Mouse (Mus musculus): Measurements from ENCODE around the gene Stoml2.

The Stoml2 gene

GRCm38 (mm10) chr4:43037860-43038566, 6.5 kb upstream of the Stoml2 start:
- DNase-seq: no peak

DNA sequence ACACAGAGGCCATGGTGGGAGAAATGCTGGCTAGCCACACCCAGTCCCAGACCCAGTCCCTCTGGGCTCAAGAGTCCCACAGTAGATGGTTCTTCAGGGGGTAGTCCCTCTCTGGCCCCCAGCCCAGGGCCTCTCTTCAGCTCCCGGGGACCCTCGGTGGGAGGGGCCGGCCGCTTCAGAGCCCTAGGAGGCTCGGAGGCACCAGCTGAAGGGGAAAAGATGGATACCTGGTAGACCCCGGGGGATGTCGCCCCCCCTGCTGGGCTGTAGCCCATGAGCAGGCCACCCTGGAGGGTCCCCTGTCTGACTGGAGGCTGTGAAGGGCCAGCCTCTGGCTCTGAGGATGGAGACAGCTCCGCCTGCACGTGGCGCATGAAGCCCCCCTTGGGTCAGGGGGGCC, 4.8 kb upstream of the Stoml2 start:
- DNase-seq: no peak

GRCm38 (mm10) chr4:43035851-43036250, 4.3 kb upstream of the Stoml2 start:
- DNase-seq: no peak

DNA sequence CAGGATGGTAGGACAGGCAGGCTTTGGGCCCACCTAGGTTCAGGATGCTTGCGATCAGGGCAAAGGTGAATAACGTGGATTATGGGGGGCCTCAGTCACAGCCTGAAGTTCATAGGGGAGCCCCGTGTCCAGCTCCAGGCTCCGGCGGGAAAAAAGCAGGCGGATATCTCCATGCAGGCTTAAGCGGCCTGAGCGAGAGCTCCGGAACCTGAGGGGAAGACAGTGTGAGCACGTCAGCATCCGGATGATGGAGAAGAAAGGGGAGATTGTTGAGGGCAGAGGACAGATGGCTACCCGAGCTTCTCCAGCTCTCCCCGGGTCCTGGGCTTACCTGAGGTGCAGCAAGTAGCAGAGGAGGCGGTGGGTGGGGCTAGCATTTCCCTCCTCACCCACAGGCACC, 2.0 kb upstream of the Stoml2 start:
- DNase-seq: no peak

DNA sequence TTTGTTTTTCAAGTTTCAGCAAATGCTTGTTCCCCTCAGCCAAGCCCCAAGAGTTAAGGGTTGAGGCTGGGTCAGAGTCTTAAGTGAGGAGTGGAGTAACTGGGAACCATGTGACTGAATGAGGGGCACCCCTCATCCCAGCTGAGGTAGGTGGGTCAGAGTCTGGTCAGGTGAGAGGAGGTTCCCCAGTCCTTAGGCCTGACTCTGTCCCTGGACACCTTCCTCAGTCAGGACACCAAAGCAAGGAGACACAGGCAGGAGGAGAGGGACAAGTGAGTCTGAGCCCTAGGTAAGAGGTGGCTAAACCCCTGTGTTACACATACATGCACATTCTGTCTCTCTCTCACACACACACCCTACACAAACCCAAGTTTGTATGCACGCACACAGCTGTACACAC, 991 bp upstream of the Stoml2 start:
- no peak for DNase-seq

DNA sequence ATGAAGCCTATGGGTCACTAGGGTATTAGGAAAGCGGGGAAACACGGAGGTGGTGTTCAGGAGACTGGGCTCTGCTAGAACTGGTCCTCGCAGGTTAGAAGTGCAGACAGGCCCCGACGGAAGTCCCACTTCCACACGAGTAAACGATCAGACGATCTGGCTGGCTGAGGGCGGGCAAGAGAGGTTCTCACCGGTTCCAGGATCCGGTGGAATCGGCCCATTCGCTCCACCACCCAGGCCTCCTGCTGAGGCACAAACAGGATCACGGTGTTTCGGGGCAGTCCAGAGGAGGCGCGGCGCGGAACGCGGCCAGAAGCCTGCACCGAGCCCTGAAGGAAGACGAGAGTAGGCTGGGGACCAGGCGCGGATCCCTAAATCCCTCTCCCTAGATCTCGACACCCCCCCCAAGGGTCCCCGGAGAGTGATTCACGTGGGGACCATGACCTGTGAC, 705 bp downstream of the Stoml2 start:
- no peak for DNase-seq

DNA sequence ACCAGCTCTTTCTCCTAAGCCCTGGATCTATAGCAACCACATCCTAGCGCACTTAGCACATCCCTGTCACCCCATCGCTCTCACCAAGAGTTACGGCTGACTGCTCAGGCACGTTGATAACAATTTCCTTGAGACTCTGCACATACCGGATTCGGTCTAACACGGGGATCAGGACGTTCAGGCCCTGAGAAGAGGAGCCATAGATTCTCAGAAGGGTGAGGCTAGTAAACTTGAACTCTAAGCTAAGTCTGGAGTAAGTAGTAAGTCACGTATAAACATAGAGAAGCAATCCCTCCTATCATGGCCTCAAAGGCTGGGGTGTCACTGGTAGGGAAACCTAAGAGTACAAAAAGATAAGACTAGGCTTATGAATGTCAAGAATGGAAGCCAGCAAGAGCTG, 1.2 kb downstream of the Stoml2 start:
- no peak for DNase-seq

DNA sequence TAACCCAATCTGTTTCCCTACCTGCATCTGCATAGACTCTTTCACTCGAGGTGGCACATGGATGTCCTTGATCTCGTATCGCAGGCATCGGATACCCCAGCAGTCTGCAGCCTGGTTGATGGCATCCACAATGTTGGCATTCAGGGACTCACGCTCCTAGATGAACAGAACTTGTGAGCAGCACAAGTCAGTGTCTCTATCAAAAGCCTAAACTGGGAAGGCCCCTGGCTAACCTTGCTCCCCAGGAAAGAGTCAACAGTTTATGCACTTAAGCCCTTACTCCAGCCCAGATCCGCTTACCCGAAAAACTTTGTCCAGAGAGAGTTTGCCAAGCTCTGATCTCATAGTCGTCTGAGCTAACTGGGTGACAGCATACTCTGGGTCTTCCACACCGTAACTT, 1.8 kb downstream of the Stoml2 start:
- DNase-seq: no peak

DNA sequence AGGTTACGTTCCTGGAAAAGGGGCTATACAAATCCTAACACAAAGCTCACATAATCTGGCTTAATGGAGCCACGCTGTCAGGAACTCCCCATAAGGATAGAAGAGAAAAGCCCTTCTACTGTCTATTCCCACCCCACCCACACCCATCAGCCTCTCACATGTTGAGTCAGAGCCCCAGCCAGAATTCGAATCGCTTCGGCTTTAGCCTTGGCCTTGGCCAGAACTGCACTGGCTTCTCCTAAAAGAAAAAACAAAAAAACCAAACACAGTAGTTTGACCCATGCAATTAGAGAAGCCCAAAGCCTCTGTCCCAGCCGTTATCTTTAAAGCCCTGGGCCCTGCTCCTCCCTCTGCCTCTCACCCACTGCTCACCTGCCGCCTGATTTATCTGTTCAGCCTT, 2.4 kb downstream of the Stoml2 start:
- DNase-seq: no peak

DNA sequence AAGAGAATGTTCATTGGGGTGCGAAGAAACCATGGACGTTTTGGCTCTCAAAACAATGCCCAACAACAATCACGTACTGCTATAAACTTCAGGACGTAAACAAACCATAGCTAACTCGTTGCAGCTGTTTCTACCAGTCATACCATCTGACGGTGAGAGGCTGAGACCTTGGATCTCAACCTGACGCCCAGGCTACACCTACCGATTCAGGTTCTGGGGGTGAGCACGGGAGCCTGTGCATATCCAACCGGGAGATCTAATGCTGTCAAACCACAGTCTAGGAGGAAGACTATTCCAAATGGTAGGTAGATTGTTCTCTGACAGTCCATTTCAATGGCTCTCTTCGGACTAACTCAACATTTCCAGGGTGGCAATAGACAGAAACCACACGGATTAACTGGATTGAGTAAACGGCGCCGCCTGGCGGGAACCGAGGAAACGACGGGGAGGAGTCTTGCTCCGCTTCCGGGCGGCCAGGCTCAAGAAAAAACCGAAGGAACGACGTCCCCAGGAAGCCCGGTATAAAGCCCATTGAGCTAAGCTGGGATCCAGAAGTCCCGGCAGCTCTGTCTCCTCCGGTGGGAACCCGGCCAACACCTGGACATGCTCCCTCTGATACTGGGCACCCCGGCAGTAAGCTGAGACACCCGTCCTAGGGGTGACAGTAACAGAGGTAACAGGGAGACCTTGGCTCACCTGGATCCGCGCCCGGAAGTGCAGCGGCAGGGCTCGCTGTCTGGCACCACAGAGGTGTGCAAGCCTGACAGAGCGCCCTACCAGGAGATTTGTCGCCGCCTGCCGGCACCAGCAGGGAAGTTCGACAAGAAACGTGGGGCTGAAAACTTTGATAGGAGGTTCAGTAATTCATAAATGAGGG, 6.2 kb downstream of the Stoml2 start, which contains the start of gene Pigo:
TSS of gene Pigo (minus strand) at position 736 of the 877 bp plus-strand sequence.
- peak; percentile 94 to 96 for DNase-seq

GRCm38 (mm10) chr4:43024673-43025072, 6.8 kb downstream of the Stoml2 start:
- no peak for DNase-seq

GRCm38 (mm10) chr4:43021341-43021740, 10.2 kb downstream of the Stoml2 start:
- no peak for DNase-seq

- DNase-seq: no peak
Observed at GRCm38 (mm10) chr4:43020876-43021275, 10.6 kb downstream of the Stoml2 start.

DNA sequence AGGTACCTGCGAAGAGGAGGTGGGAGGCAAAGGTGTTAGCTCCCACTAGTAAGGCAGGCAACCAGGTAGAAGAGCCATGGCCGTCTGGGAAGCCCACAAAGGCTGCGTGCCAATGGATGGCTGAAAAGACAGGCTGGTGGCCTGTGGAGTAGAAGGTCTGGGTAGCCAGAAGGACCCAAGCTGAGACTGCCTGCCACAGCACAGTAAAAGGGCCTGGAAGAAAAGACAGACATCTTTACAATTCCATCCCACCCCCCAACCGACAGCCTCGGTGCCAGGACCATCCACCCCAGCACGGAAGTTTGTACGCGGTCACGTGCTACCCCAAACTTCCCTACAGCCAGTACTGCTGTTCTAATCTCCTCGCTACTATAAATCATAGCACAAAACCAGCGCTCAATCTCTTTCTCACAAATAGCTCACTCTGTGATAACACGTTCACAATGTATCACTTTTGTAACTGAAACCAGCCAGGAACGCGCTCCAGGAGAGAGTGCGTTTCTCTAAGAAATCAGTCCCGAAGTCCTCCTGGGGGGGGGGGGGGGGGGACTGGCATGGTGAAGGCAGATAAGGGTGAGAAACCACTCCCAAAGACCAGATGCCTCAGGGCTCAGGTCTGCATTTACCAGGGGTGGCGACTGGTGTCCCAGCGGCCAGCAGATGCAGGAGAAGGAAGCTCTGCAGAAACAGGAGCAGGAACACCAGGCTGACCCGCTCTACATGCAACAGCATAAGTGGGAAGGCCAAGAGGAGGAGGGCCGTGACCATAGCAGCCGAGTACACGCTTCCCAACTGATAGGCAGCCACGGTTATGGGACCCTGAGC, 11.7 kb downstream of the Stoml2 start:
- DNase-seq: no peak

DNA sequence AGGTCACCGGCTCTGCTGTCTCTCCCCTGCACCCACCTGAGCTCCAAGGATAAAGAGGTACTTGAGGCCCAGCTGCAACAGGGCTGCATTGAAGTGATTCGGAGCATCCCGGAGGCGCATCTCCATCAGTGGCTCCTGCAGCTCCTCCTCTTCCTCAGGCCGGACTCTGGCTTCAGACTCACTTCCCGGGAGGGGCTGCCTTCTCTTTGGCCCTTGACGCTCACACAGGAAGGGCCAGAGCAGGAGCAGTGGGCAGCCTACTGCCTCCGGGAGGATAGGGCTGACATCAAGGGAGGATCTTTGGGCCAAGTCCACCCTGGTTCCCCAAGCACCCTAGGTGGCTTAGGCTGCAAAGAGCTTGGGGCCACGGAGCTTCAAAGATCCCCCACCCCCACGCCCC, 12.3 kb downstream of the Stoml2 start:
- no peak for DNase-seq

- DNase-seq: no peak
Observed at GRCm38 (mm10) chr4:43018156-43018555, 13.4 kb downstream of the Stoml2 start.

GRCm38 (mm10) chr4:43012091-43012490, 19.4 kb downstream of the Stoml2 start:
- no peak for DNase-seq

- DNase-seq: peak; percentile 86
Observed at GRCm38 (mm10) chr4:43010161-43011038, 21.1 kb downstream of the Stoml2 start, which contains the start of gene Fancg. Fancg (minus strand) TSS chr4:43010506.

GRCm38 (mm10) chr4:43005765-43006164, 25.7 kb downstream of the Stoml2 start:
- peak in 1 of 2 experiments; percentile 39 for DNase-seq

- no peak for DNase-seq
Observed at GRCm38 (mm10) chr4:43004951-43005350, 26.6 kb downstream of the Stoml2 start.

DNA sequence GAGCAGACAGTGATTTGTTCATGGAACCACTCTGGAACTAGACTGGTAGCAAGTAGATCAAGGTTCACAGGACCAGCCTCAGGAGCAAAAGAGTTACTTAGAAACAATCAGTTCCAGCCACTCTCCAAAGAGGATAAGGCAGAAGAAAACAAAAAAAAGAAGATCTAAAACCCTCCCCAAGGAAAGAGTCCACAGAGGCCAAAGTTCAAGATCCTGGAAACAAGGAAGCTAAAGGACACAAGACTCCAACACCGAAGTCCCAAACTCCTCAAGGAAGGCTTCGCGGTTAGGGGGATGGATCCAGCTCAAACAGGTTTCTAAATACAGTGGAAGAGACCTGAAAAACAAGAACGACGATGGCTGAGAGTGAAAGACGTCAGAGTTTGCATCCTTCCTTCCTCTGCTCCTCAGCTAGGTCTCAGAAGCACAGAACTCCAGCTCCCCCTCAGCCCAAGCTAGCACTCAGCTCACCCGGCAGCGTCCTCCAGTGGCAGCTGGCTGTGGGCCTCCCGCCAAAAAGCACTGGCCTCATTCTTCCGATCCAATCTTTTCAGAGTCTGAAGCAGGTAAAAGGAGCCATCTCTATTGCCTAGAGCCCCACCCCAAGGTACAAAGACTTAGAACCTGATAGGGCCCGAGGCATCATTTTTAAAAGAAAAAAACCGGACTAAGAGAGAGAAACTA, 28.6 kb downstream of the Stoml2 start:
- no peak for DNase-seq

All from lung, postnatal 4 days (tissue).